30 mouse cellular contexts compared by ENCODE assay signal in genomic region chr3:92715122-92715521, GRCm38 (mm10). TPM values are rescaled to one million over a fixed set of nuclear protein-coding genes. Genes with fewer than 3 reads are reported as not detected.
DNase-seq lines count a peak whose midpoint lies in the region; ATAC-seq and TF ChIP-seq lines count a peak whose summit lies in the region.
"Had no signal": no experiment of that assay in that cellular context is flagged by ENCODE, and none has a peak within 500 bp of the region (broad histone marks: within the 10 kb centered on the region; RNA-seq: fewer than 3 reads in every experiment).

No protein-coding gene starts in this region.

- H3K4me2 ChIP-seq in forebrain, postnatal 0 days (ENCODE audit: low read depth), result no peak overlapping the region
- no peak overlapping the region for H3K4me2 ChIP-seq in forebrain, embryonic 13.5 days
- H3K4me2 ChIP-seq: embryonic facial prominence, embryonic 12.5 days; heart, embryonic 15.5 days; limb, embryonic 15.5 days; neural tube, embryonic 13.5 days had no signal

- peak; percentile 28 for TF ChIP-seq CTCF in forebrain, postnatal 0 days (IDR thresholded peaks at IDR 0.05; ENCODE audit: low read depth)
- peak; percentile 28; the same call in 1 of the 2 replicates for TF ChIP-seq CTCF in layer of hippocampus, adult 2 months (conservative IDR thresholded peaks at IDR 0.05)

- no peaks in the 10 kb centered on the region for H3K4me1 ChIP-seq in forebrain, postnatal 0 days (ENCODE audit: insufficient read depth)
- H3K4me1 ChIP-seq in forebrain, embryonic 13.5 days, result no peaks in the 10 kb centered on the region
- H3K4me1 ChIP-seq: embryonic facial prominence, embryonic 12.5 days; heart, embryonic 15.5 days; limb, embryonic 15.5 days; neural tube, embryonic 13.5 days had no signal

- no peak overlapping the region for H3K4me3 ChIP-seq in forebrain, postnatal 0 days (ENCODE audit: low read depth, low read length)
- H3K4me3 ChIP-seq in forebrain, embryonic 13.5 days, result no peak overlapping the region
- H3K4me3 ChIP-seq in layer of hippocampus, adult 2 months, result no peak overlapping the region
- H3K4me3 ChIP-seq: embryonic facial prominence, embryonic 12.5 days; erythroblast, embryonic 14.5 days; heart, adult 2 months; heart, embryonic 15.5 days; limb, embryonic 15.5 days; neural tube, embryonic 13.5 days had no signal

- H3K9ac ChIP-seq in forebrain, postnatal 0 days, result no peak overlapping the region
- no peak overlapping the region for H3K9ac ChIP-seq in forebrain, embryonic 13.5 days
- H3K9ac ChIP-seq: embryonic facial prominence, embryonic 12.5 days; heart, embryonic 15.5 days; limb, embryonic 15.5 days; neural tube, embryonic 13.5 days had no signal

- ATAC-seq in forebrain, postnatal 0 days, result no peak
- ATAC-seq in forebrain, embryonic 13.5 days, result no peak
- ATAC-seq: forebrain, embryonic 14.5 days had no signal

- H3K9me3 ChIP-seq in forebrain, postnatal 0 days (ENCODE audit: low read length), result no peaks in the 10 kb centered on the region
- H3K9me3 ChIP-seq in forebrain, embryonic 13.5 days (replicated peaks), result no peaks in the 10 kb centered on the region
- H3K9me3 ChIP-seq: embryonic facial prominence, embryonic 12.5 days; heart, embryonic 15.5 days; limb, embryonic 15.5 days; neural tube, embryonic 13.5 days had no signal

- no peaks in the 10 kb centered on the region for H3K36me3 ChIP-seq in forebrain, postnatal 0 days (ENCODE audit: insufficient read depth)
- no peaks in the 10 kb centered on the region for H3K36me3 ChIP-seq in forebrain, embryonic 13.5 days (ENCODE audit: poor library complexity, severe bottlenecking)
- H3K36me3 ChIP-seq: embryonic facial prominence, embryonic 12.5 days; heart, embryonic 15.5 days; limb, embryonic 15.5 days; neural tube, embryonic 13.5 days had no signal

- peak; percentile 0 for DNase-seq in forebrain, postnatal 0 days
- DNase-seq in layer of hippocampus, adult 2 months (ENCODE audit: low spot score in 2 of 2), result no peak
- no peak for DNase-seq in layer of hippocampus, postnatal 36 days
- peak; percentile 4 for DNase-seq in 416B (ENCODE audit: low read depth)
- DNase-seq in R1 (ENCODE audit: low read depth, low spot score), result peak; percentile 6
- DNase-seq in thymus, postnatal 25 days, result no peak
- DNase-seq in thymus, postnatal 36 days, result no peak
- DNase-seq: B cell, adult 2 months; cerebellum, adult 2 months; cerebellum, postnatal 36 days; gastrocnemius, postnatal 25 days; heart, adult 2 months; lung, postnatal 36 days; right cerebral cortex, adult 18-20 months had no signal

- H3K27ac ChIP-seq in forebrain, postnatal 0 days (ENCODE audit: low read depth, low read length), result no peak overlapping the region
- no peak overlapping the region for H3K27ac ChIP-seq in forebrain, embryonic 13.5 days
- H3K27ac ChIP-seq in layer of hippocampus, adult 2 months, result no peak overlapping the region
- H3K27ac ChIP-seq: embryonic facial prominence, embryonic 12.5 days; heart, adult 2 months; heart, embryonic 15.5 days; limb, embryonic 15.5 days; neural tube, embryonic 13.5 days had no signal

- no peaks in the 10 kb centered on the region for H3K27me3 ChIP-seq in forebrain, postnatal 0 days (ENCODE audit: insufficient read depth, low read length)
- no peaks in the 10 kb centered on the region for H3K27me3 ChIP-seq in forebrain, embryonic 13.5 days
- H3K27me3 ChIP-seq: embryonic facial prominence, embryonic 12.5 days; heart, embryonic 15.5 days; limb, embryonic 15.5 days; neural tube, embryonic 13.5 days had no signal

RNA-seq across cellular contexts. Expression of gene Lce1f, which starts 5.0 kb away (rescaled TPM):
- not detected in 2 replicates for total RNA-seq in forebrain, postnatal 0 days (2014; rRNA removed)
- polyA plus RNA-seq in forebrain, postnatal 0 days (2015; fragmentation: Nextera tagmentation; extraction: Ambion mirVana), result not detected in 2 replicates
- polyA plus RNA-seq in forebrain, embryonic 13.5 days (2015; fragmentation: Nextera tagmentation; extraction: Ambion mirVana), result not detected in 2 replicates
- total RNA-seq in layer of hippocampus, adult 2 months (2021), result not detected
- total RNA-seq in layer of hippocampus, postnatal 36 days (2021), result not detected
- total RNA-seq: adrenal gland, adult 18-20 months; adrenal gland, postnatal 4 days; gastrocnemius, postnatal 25 days; heart, adult 2 months; hematopoietic stem cell, adult 5-6 weeks; layer of hippocampus, adult 18-20 months; left cerebral cortex, adult 18-20 months; left cerebral cortex, postnatal 36 days had no signal
- polyA plus RNA-seq: cerebellum, adult 2 months; embryonic facial prominence, embryonic 12.5 days; erythroblast, embryonic 14.5 days; forebrain, embryonic 14.5 days; heart, adult 2 months; heart, embryonic 15.5 days; kidney, embryonic 16.5 days; liver, embryonic 16.5 days; neural tube, embryonic 13.5 days; small intestine, adult 2 months had no signal

RNA-seq across cellular contexts. Expression of gene Lce1e, which starts 6.2 kb away (rescaled TPM):
- total RNA-seq in forebrain, postnatal 0 days (2014; rRNA removed), result not detected in 2 replicates
- not detected in 2 replicates for polyA plus RNA-seq in forebrain, postnatal 0 days (2015; fragmentation: Nextera tagmentation; extraction: Ambion mirVana)
- polyA plus RNA-seq in forebrain, embryonic 13.5 days (2015; fragmentation: Nextera tagmentation; extraction: Ambion mirVana), result not detected in 2 replicates
- not detected for total RNA-seq in layer of hippocampus, adult 2 months (2021)
- total RNA-seq in layer of hippocampus, postnatal 36 days (2021), result not detected
- total RNA-seq: adrenal gland, adult 18-20 months; adrenal gland, postnatal 4 days; gastrocnemius, postnatal 25 days; heart, adult 2 months; hematopoietic stem cell, adult 5-6 weeks; layer of hippocampus, adult 18-20 months; left cerebral cortex, adult 18-20 months; left cerebral cortex, postnatal 36 days had no signal
- polyA plus RNA-seq: cerebellum, adult 2 months; embryonic facial prominence, embryonic 12.5 days; erythroblast, embryonic 14.5 days; forebrain, embryonic 14.5 days; heart, adult 2 months; heart, embryonic 15.5 days; kidney, embryonic 16.5 days; liver, embryonic 16.5 days; neural tube, embryonic 13.5 days; small intestine, adult 2 months had no signal

RNA-seq across cellular contexts. Expression of gene Gm38119, which starts 23.8 kb away (rescaled TPM):
- not detected in 2 replicates for total RNA-seq in forebrain, postnatal 0 days (2014; rRNA removed)
- not detected in 2 replicates for polyA plus RNA-seq in forebrain, postnatal 0 days (2015; fragmentation: Nextera tagmentation; extraction: Ambion mirVana)
- not detected in 2 replicates for polyA plus RNA-seq in forebrain, embryonic 13.5 days (2015; fragmentation: Nextera tagmentation; extraction: Ambion mirVana)
- total RNA-seq in layer of hippocampus, adult 2 months (2021), result not detected
- not detected for total RNA-seq in layer of hippocampus, postnatal 36 days (2021)
- total RNA-seq: adrenal gland, adult 18-20 months; adrenal gland, postnatal 4 days; gastrocnemius, postnatal 25 days; heart, adult 2 months; hematopoietic stem cell, adult 5-6 weeks; layer of hippocampus, adult 18-20 months; left cerebral cortex, adult 18-20 months; left cerebral cortex, postnatal 36 days had no signal
- polyA plus RNA-seq: cerebellum, adult 2 months; embryonic facial prominence, embryonic 12.5 days; erythroblast, embryonic 14.5 days; forebrain, embryonic 14.5 days; heart, adult 2 months; heart, embryonic 15.5 days; kidney, embryonic 16.5 days; limb, embryonic 15.5 days; liver, embryonic 16.5 days; neural tube, embryonic 13.5 days; small intestine, adult 2 months had no signal

RNA-seq across cellular contexts. Expression of gene Lce1d, which starts 28.1 kb away (rescaled TPM):
- total RNA-seq in forebrain, postnatal 0 days (2014; rRNA removed), result not detected in 2 replicates
- not detected in 2 replicates for polyA plus RNA-seq in forebrain, postnatal 0 days (2015; fragmentation: Nextera tagmentation; extraction: Ambion mirVana)
- polyA plus RNA-seq in forebrain, embryonic 13.5 days (2015; fragmentation: Nextera tagmentation; extraction: Ambion mirVana), result not detected in 2 replicates
- total RNA-seq in layer of hippocampus, adult 2 months (2021), result not detected
- total RNA-seq in layer of hippocampus, postnatal 36 days (2021), result not detected
- total RNA-seq: adrenal gland, adult 18-20 months; adrenal gland, postnatal 4 days; gastrocnemius, postnatal 25 days; heart, adult 2 months; hematopoietic stem cell, adult 5-6 weeks; layer of hippocampus, adult 18-20 months; left cerebral cortex, adult 18-20 months; left cerebral cortex, postnatal 36 days had no signal
- polyA plus RNA-seq: cerebellum, adult 2 months; embryonic facial prominence, embryonic 12.5 days; erythroblast, embryonic 14.5 days; forebrain, embryonic 14.5 days; heart, adult 2 months; heart, embryonic 15.5 days; kidney, embryonic 16.5 days; liver, embryonic 16.5 days; neural tube, embryonic 13.5 days; small intestine, adult 2 months had no signal

RNA-seq across cellular contexts. Expression of gene Lce1c, which starts 36.1 kb away (rescaled TPM):
- not detected in 2 replicates for total RNA-seq in forebrain, postnatal 0 days (2014; rRNA removed)
- polyA plus RNA-seq in forebrain, postnatal 0 days (2015; fragmentation: Nextera tagmentation; extraction: Ambion mirVana), result not detected in 2 replicates
- polyA plus RNA-seq in forebrain, embryonic 13.5 days (2015; fragmentation: Nextera tagmentation; extraction: Ambion mirVana), result not detected in 2 replicates
- total RNA-seq in layer of hippocampus, adult 2 months (2021), result not detected
- not detected for total RNA-seq in layer of hippocampus, postnatal 36 days (2021)
- total RNA-seq: adrenal gland, adult 18-20 months; adrenal gland, postnatal 4 days; gastrocnemius, postnatal 25 days; heart, adult 2 months; hematopoietic stem cell, adult 5-6 weeks; layer of hippocampus, adult 18-20 months; left cerebral cortex, adult 18-20 months; left cerebral cortex, postnatal 36 days had no signal
- polyA plus RNA-seq: cerebellum, adult 2 months; embryonic facial prominence, embryonic 12.5 days; erythroblast, embryonic 14.5 days; forebrain, embryonic 14.5 days; heart, adult 2 months; heart, embryonic 15.5 days; kidney, embryonic 16.5 days; liver, embryonic 16.5 days; neural tube, embryonic 13.5 days; small intestine, adult 2 months had no signal

Comparison
In these comparisons a context has a peak if more than half of its experiments do, and no peak if none do; other contexts are left out.
1. DNase-seq: peak in forebrain, postnatal 0 days (single experiment), 416B (single experiment) and R1 (single experiment); none in layer of hippocampus, adult 2 months (0 of 2), layer of hippocampus, postnatal 36 days (0 of 2), thymus, postnatal 25 days (single experiment) and thymus, postnatal 36 days (0 of 2).